Comparison of ENCODE assay signal across 10 mouse cellular contexts in genomic region chr4:133184031-133184897, GRCm38 (mm10). TPM values are rescaled to one million over a fixed set of nuclear protein-coding genes. Genes with fewer than 3 reads are reported as not detected.
DNase-seq lines count a peak whose midpoint lies in the region; ATAC-seq and TF ChIP-seq lines count a peak whose summit lies in the region.
"Had no signal": no experiment of that assay in that cellular context is flagged by ENCODE, and none has a peak within 500 bp of the region (broad histone marks: within the 10 kb centered on the region; RNA-seq: fewer than 3 reads in every experiment).

No protein-coding gene starts in this region.

- peaks cover 13% of the 10 kb centered on the region for H3K4me1 ChIP-seq in liver, adult 2 months (ENCODE audit: control insufficient read depth, insufficient read depth, low read length)
- peaks cover 33% of the 10 kb centered on the region for H3K4me1 ChIP-seq in embryonic facial prominence, embryonic 10.5 days
- no peaks in the 10 kb centered on the region for H3K4me1 ChIP-seq in hindbrain, embryonic 11.5 days (replicated peaks; ENCODE audit: control insufficient read depth, insufficient read depth, low read length)
- H3K4me1 ChIP-seq in liver, embryonic 15.5 days (replicated peaks), result peaks cover 27% of the 10 kb centered on the region

- H3K27me3 ChIP-seq in liver, adult 2 months (ENCODE audit: control insufficient read depth, insufficient read depth, low read length), result no peaks in the 10 kb centered on the region
- no peaks in the 10 kb centered on the region for H3K27me3 ChIP-seq in embryonic facial prominence, embryonic 10.5 days (replicated peaks; ENCODE audit: low read depth, poor library complexity, severe bottlenecking)
- H3K27me3 ChIP-seq in hindbrain, embryonic 11.5 days (ENCODE audit: control insufficient read depth, insufficient read depth, low read length), result no peaks in the 10 kb centered on the region
- no peaks in the 10 kb centered on the region for H3K27me3 ChIP-seq in liver, embryonic 15.5 days

- H3K4me3 ChIP-seq in liver, adult 2 months (ENCODE audit: insufficient read depth, low read depth, low read length), result peak overlapping the region; percentile 29; the same call in 1 of the 2 replicates
- H3K4me3 ChIP-seq in embryonic facial prominence, embryonic 10.5 days, result no peak overlapping the region
- H3K4me3 ChIP-seq in hindbrain, embryonic 11.5 days (ENCODE audit: low read depth, low read length), result no peak overlapping the region
- no peak overlapping the region for H3K4me3 ChIP-seq in liver, embryonic 15.5 days (replicated peaks)

- H3K9me3 ChIP-seq in embryonic facial prominence, embryonic 10.5 days, result no peaks in the 10 kb centered on the region
- no peaks in the 10 kb centered on the region for H3K9me3 ChIP-seq in hindbrain, embryonic 11.5 days (ENCODE audit: control insufficient read depth, low read length)
- H3K9me3 ChIP-seq in liver, embryonic 15.5 days (replicated peaks), result no peaks in the 10 kb centered on the region

- TF ChIP-seq POLR2A in liver, adult 2 months (IDR thresholded peaks at IDR 0.05; ENCODE audit: extremely low read depth, insufficient read depth, low read length), result no peak

- H3K4me2 ChIP-seq in hindbrain, embryonic 11.5 days (replicated peaks; ENCODE audit: low read depth, low read length), result no peak overlapping the region
- 0 out of 2 replicates have a peak overlapping the region, but pooled peaks have one; percentile 4 for H3K4me2 ChIP-seq in liver, embryonic 15.5 days

- peaks cover 16% of the 10 kb centered on the region for H3K36me3 ChIP-seq in liver, adult 2 months (ENCODE audit: control insufficient read depth, insufficient read depth, low read length)
- peaks cover 84% of the 10 kb centered on the region for H3K36me3 ChIP-seq in embryonic facial prominence, embryonic 10.5 days (replicated peaks)
- H3K36me3 ChIP-seq in hindbrain, embryonic 11.5 days (ENCODE audit: control insufficient read depth, insufficient read depth, low read length), result no peaks in the 10 kb centered on the region
- peaks cover 80% of the 10 kb centered on the region for H3K36me3 ChIP-seq in liver, embryonic 15.5 days (replicated peaks)

- DNase-seq in liver, adult 2 months (ENCODE audit: extremely low read depth, low read depth, low spot score), result peak; percentile 81
- no peak for DNase-seq in liver
- no peak for DNase-seq in embryonic facial prominence, embryonic 10.5 days (ENCODE audit: low spot score)
- no peak for DNase-seq in hindbrain, embryonic 11.5 days (ENCODE audit: low spot score)
- no peak for DNase-seq in cerebellum, postnatal 10 days
- DNase-seq: cerebellum, postnatal 14 days had no signal

- H3K9ac ChIP-seq in liver, adult 2 months (ENCODE audit: low read depth, low read length), result no peak overlapping the region
- no peak overlapping the region for H3K9ac ChIP-seq in hindbrain, embryonic 11.5 days (ENCODE audit: low read depth, low read length)
- no peak overlapping the region for H3K9ac ChIP-seq in liver, embryonic 15.5 days

- TF ChIP-seq CTCF in liver, adult 2 months (IDR thresholded peaks at IDR 0.05; ENCODE audit: low read depth, low read length), result no peak

- peak overlapping the region; percentile 25 for H3K27ac ChIP-seq in liver, adult 2 months (replicated peaks; ENCODE audit: insufficient read depth, low read depth, low read length)
- peak overlapping the region; percentile 65; the same call in 1 of the 2 replicates for H3K27ac ChIP-seq in embryonic facial prominence, embryonic 10.5 days (replicated peaks)
- 0 out of 2 replicates have a peak overlapping the region, but pooled peaks have one; percentile 9 for H3K27ac ChIP-seq in hindbrain, embryonic 11.5 days (ENCODE audit: low read depth, low read length)
- peak overlapping the region; percentile 56 for H3K27ac ChIP-seq in liver, embryonic 15.5 days (replicated peaks)

- WGBS in liver, adult 2 months, result 52% methylated on average over 14 of the region's 14 CpGs
- WGBS in embryonic facial prominence, embryonic 10.5 days, result 63% methylated on average over 14 of the region's 14 CpGs
- WGBS in hindbrain, embryonic 11.5 days, result 56% methylated on average over 14 of the region's 14 CpGs
- 74% methylated on average over 14 of the region's 14 CpGs for whole genome bisulfite sequencing in liver, embryonic 15.5 days (ENCODE audit: insufficient replicate concordance)

- H3K79me2 ChIP-seq in liver, adult 2 months (ENCODE audit: control insufficient read depth, insufficient read depth, low read length), result peaks cover 9% of the 10 kb centered on the region; the same call in 1 of the 2 replicates

- no peak for ATAC-seq in hindbrain, embryonic 11.5 days (ENCODE audit: low FRiP score)
- ATAC-seq in liver, embryonic 15.5 days (ENCODE audit: insufficient read depth), result no peak
- ATAC-seq in frontal cortex, adult (ENCODE audit: low TSS enrichment), result no peak

RNA-seq across cellular contexts. Expression of gene Cd164l2, which starts 27.7 kb away (rescaled TPM):
- total RNA-seq in liver, adult 2 months (2014; rRNA removed), result not detected in 2 replicates
- polyA plus RNA-seq in liver, adult 2 months (2012; rRNA removed), result not detected in 2 replicates
- 3.0 and 5.2 TPM in 2 replicates for polyA plus RNA-seq in embryonic facial prominence, embryonic 10.5 days (2016; fragmentation: Nextera tagmentation; extraction: Ambion mirVana)
- polyA plus RNA-seq in hindbrain, embryonic 11.5 days (2014; fragmentation: Nextera tagmentation; extraction: Ambion mirVana), result 0.91 and 0.93 TPM in 2 replicates
- not detected in 2 replicates for polyA plus RNA-seq in liver, embryonic 15.5 days (2015; fragmentation: Nextera tagmentation; extraction: Ambion mirVana)
- polyA plus RNA-seq: activated CD4-positive, CD25-positive, alpha-beta regulatory T cell, adult 4 months had no signal

RNA-seq across cellular contexts. Expression of gene Gpr3, which starts 28.1 kb away (rescaled TPM):
- not detected in 2 replicates for total RNA-seq in liver, adult 2 months (2014; rRNA removed)
- 0.07 TPM in 1 of 2 replicates, not detected in the other for polyA plus RNA-seq in liver, adult 2 months (2012; rRNA removed)
- polyA plus RNA-seq in embryonic facial prominence, embryonic 10.5 days (2016; fragmentation: Nextera tagmentation; extraction: Ambion mirVana), result 0.11 and 0.57 TPM in 2 replicates
- 0.19 and 0.50 TPM in 2 replicates for polyA plus RNA-seq in hindbrain, embryonic 11.5 days (2014; fragmentation: Nextera tagmentation; extraction: Ambion mirVana)
- not detected in 2 replicates for polyA plus RNA-seq in liver, embryonic 15.5 days (2015; fragmentation: Nextera tagmentation; extraction: Ambion mirVana)
- total RNA-seq: neutrophil, adult 5-6 weeks had no signal
- polyA plus RNA-seq: activated CD4-positive, CD25-positive, alpha-beta regulatory T cell, adult 4 months had no signal

RNA-seq across cellular contexts. Expression of gene Wasf2, which starts 54.0 kb away (rescaled TPM):
- 6.0 and 10.7 TPM in 2 replicates for total RNA-seq in liver, adult 2 months (2014; rRNA removed)
- polyA plus RNA-seq in liver, adult 2 months (2012; rRNA removed), result 12.3 and 17.0 TPM in 2 replicates
- polyA plus RNA-seq in embryonic facial prominence, embryonic 10.5 days (2016; fragmentation: Nextera tagmentation; extraction: Ambion mirVana), result 66.7 and 73.0 TPM in 2 replicates
- polyA plus RNA-seq in hindbrain, embryonic 11.5 days (2014; fragmentation: Nextera tagmentation; extraction: Ambion mirVana), result 34.6 and 58.4 TPM in 2 replicates
- 44.0 and 52.0 TPM in 2 replicates for polyA plus RNA-seq in liver, embryonic 15.5 days (2015; fragmentation: Nextera tagmentation; extraction: Ambion mirVana)

RNA-seq across cellular contexts. Expression of gene Map3k6, which starts 56.4 kb away (rescaled TPM):
- 0.94 and 1.3 TPM in 2 replicates for total RNA-seq in liver, adult 2 months (2014; rRNA removed)
- 0.76 and 0.80 TPM in 2 replicates for polyA plus RNA-seq in liver, adult 2 months (2012; rRNA removed)
- 1.7 and 1.8 TPM in 2 replicates for polyA plus RNA-seq in embryonic facial prominence, embryonic 10.5 days (2016; fragmentation: Nextera tagmentation; extraction: Ambion mirVana)
- polyA plus RNA-seq in hindbrain, embryonic 11.5 days (2014; fragmentation: Nextera tagmentation; extraction: Ambion mirVana), result 2.7 and 3.0 TPM in 2 replicates
- polyA plus RNA-seq in liver, embryonic 15.5 days (2015; fragmentation: Nextera tagmentation; extraction: Ambion mirVana), result 2.0 and 2.9 TPM in 2 replicates

Comparison
In these comparisons a context has a peak if more than half of its experiments do, and no peak if none do; other contexts are left out.
1. H3K27ac ChIP-seq: peak in every context shown above with its lines; median percentile 65 in embryonic facial prominence, embryonic 10.5 days; 56 in liver, embryonic 15.5 days; 25 in liver, adult 2 months; 9 in hindbrain, embryonic 11.5 days.